Mouse (Mus musculus): ENCODE data around the gene Mkrn2. TPM values are rescaled to one million over a fixed set of nuclear protein-coding genes. Genes with fewer than 3 reads are reported as not detected.

The Mkrn2 gene
- total RNA-seq (2021), result 10 to 100 TPM; 52.8 to 52.9 TPM
- long read RNA-seq, experiment 1, full-length matches to known transcripts, result 39 of 51 reads
- long read RNA-seq, experiment 1, partial matches to known transcripts, result 3 of 51 reads
- long read RNA-seq, experiment 1, other reads (novel, unspliced or antisense), result 9 of 51 reads
- long read RNA-seq, experiment 2, full-length matches to known transcripts, result 36 of 45 reads
- long read RNA-seq, experiment 2, partial matches to known transcripts, result 4 of 45 reads
- long read RNA-seq, experiment 2, other reads (novel, unspliced or antisense), result 5 of 45 reads

DNA sequence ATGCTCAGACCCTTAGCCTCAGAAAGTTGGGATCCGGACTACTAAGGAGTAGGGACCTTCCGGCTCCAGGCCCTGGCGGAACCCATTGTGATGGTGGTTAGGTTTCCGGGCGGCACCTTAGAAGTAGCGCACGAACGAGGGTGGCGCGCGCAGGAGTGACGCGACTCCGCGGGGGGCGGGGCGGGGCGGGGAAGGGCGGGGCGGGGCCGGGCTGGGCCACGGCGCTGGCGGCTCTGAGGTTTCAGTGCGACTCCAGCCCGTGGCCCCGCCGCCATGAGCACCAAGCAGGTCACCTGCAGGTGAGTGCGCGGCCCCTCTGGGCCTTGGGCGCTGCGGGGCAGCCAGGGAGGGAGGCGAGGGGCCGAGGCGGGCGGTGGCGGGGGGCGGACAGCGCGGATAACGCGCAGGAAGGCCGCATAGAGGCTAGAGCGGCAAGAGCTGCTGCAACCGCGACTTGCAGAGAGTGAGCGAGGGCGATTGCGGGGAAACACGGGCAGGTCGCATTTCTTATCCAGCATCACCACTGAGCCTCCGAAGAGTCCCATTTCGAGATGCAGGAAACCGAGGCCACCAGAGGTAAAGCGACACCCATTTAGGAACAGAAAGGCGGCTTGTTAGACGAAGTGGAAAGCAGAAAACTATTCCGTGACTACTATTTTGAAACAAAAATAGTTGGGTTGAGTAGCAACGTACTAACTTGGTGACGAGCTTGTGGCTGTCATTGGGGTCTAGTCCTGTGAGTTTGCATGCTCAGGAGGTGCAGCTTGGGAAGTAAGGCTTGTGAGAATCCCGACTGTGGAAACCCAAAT lies at the start of gene Mkrn2:
Mkrn2 (plus strand) TSS at position 188 of the 809 bp plus-strand sequence.
- peak; percentile 85 for DNase-seq (ENCODE audit: low spot score)

DNA sequence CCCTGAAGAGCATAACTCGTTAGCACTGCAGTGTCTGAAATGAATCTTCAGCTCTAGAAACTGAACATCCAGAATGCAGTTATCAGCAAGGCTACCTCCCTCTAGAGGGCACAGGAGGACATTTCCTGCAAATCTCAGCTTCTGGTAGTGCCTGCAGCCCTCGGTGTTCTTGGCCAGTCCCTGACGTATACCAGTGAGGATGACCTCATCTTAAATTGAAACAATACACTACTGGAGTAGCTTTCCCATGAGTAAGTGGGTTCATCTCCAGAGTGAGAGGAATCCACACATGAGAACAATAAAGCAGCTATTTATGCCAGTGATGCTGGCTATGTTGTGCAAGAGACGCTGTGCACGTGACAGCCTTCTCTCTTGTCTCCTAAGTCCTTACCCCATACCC lies 46.2 kb upstream of the Mkrn2 start:
- DNase-seq (ENCODE audit: low spot score), result no peak

DNA sequence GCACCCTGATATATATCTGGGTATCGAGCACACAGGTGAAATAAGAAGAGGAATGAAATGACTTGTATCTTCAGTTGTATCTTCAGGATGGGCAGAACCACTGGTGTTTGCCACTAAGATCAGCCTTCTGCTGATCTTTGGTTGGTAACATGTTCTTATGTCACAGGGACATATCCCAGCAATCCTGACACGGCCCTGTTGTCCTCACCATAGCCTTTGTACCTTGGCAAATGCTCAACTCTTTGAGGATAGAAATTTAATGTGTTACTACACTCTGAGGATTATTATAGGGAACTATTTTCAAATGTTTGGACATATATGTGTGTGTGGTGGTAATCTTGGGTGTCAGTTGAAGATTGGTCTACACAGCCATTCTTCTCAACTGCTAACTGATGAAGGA lies 43.5 kb upstream of the Mkrn2 start:
- no peak for DNase-seq (ENCODE audit: low spot score)

DNA sequence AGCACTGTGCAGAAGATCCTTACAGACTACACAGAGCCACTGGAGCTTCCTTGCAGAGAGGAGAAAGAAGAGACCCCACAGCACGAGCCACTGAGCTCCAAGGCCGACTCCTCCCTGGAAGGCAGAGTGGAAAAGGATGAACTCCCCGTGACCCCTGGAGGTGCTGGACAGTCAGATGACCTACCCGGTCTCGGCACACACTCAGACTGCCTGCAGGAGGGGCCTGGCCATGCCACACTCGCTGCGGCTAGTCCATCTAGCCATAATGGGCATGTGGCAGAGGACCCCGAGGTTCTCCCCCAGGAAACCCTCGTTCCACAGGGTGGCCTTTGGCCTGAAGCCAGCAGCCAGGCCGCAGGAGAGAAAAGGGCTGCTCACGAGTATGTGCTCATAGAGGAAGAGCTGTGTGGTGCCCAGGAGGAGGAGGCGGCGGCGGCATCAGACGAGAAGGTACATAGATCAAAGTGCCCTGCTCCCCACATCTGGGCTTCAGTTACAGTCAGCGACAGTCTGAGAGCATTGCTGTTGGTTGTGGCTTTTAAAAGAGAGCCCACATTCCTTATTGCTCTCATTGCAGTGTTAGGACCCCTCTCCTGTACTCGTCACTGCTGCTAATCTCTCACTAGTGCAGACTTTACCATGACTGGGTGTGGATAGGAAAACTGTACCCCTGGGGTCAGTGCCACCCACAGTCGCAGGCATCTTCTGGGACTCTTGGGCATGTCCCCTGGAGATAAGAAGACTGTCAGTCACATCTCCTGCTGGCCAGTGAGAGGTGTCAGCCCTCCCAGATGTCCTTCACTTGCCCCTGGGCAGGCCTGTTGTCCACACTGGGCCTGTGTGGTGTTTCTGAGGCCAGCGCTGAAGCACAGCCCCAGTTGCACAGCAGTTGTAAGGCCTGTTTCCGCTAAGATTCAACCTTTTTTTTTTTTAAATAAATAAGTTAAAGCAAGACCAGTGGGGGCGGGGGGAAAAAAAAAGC lies 41.8 kb upstream of the Mkrn2 start:
- no peak for DNase-seq (ENCODE audit: low spot score)

DNA sequence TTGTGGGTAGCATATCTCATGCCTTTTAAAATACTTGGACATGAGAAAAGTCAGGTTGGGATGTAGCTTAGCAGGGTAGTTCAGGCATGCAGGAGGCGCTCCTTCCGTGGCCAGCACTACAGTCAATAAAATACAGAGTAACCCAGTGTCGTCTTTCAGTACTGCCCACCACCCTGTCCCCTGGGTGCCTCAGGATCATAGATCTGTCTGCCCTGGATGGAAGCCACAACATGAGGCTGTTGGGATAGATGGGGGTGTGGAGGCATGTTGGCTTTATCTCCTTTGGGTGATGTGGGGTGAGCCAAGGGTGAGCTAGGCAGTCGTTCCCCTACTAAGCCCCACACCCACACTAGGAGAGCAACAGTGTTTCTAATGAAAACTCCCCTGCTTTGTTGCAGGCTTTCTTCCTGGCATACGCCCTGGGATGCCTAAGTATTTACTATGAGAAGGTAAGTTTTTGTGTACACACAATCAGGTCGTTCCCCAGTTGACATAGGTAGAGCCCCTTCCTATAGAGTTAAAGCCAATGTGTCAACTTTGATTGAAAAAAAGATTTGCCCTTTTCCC lies 36.1 kb upstream of the Mkrn2 start:
- peak; percentile 30 for DNase-seq (ENCODE audit: low spot score)

DNA sequence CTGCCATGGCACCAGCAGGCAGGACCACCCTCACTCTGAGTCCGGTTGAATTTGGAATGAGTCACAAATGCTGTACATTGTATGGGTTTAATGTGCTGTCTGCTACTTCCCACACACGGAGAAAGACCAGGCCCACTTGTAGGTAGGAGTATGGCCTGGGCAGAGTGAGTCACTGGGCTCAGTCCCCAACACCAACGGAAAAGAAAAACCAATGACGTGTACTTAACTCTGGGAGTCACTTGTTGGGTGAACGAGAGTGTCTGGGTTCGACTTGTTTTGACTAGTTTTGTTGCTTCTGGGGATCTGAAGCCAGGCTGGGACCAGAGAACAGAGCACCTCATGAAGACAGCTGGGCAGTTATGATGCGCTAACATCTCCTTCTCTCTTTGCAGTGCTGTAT lies 27.5 kb upstream of the Mkrn2 start:
- DNase-seq (ENCODE audit: low spot score), result no peak

DNA sequence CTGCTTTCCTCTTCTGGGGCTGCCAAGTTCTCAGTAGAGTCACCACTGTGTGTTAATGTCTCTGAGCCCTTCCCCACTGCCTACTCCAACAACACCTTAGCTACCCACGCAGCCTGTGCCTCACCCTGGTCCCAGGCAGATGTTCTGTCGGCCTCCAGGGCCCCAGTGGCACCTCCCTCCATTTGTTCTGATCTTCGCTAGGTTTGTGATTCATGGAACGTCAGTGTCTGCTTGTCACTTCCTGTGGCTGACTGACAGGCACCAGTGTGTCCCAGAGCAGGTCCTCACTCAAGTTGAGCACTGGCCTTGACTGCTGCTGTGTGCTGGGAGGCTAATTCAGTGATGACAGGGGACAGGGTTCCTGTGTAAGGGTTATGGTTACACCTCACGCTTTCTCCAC lies 24.3 kb upstream of the Mkrn2 start:
- no peak for DNase-seq (ENCODE audit: low spot score)

DNA sequence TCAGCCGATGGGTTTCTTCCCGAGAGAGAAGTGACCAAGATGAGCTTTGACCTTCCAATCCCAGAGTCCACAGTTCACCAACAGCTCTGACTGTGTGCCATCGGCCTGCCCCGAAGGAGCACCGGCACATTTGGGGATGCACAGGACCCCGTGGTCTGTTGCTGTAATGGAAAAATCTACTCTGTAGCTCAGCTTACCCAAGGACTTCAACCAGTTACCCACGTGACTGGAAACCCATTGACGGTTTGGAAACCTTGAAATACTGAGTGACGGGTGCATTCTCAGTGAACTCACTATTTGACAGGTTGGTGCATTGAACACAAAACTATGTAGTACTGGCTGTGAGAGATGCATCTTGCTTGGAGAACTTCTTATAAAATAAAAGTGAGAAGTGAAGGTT lies 23.8 kb upstream of the Mkrn2 start:
- no peak for DNase-seq (ENCODE audit: low spot score)

DNA sequence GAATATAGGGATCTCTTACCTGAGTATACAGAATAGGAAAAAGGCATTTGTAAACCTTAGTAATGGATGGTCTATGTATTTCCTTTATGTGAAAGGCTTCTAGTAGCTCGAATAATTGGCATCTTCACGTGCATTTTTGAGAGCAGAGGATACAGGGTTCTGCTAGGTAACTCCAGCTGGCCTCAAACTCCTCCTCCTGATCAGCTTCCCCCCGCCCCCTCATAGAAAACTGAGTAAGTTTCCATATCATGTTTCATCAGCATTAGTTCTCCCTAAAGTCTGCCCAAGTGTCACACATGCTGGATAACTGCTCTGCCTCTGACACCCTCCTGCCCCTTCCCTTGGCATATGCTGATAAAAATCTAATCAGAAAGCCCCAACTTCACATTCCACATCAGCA lies 20.9 kb upstream of the Mkrn2 start:
- DNase-seq (ENCODE audit: low spot score), result no peak

DNA sequence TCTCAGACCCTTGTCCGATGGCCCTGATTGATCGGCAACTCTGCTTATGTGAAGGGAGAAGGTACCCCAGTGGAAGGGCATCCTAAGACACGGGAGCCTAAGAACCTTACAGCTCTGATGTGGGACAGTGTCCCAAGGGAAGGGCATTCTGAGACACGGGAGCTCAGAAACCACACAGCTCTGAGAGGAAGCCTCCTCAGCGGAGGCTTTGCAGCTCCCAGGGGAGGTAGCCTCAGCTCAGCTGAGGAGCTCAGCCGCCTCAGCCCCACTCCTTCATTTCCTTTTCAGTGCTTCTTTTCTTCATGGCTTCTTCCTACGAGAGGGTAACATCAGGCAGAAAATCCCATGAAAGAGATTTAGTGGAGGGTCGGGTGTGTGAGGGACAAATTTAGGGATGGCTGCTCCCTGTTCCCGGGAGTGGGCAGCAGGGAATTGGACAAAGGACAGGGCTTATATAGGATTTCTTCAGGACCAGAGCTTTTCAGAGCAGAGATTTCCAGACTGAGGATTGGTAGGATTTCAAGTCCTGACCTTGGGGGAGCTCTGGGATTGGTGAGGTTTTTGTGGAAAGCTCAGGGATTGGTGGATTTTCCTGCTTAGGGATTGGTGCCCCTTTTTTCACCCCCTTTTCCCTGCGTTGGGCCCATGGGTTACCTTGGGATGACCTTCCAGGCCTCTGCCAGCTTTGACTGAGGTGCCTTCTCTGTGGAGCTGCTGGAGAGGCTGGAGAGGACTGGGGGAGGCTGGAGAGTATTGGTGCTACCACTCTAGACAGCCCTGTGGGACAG lies 19.2 kb upstream of the Mkrn2 start:
- DNase-seq (ENCODE audit: low spot score), result no peak

DNA sequence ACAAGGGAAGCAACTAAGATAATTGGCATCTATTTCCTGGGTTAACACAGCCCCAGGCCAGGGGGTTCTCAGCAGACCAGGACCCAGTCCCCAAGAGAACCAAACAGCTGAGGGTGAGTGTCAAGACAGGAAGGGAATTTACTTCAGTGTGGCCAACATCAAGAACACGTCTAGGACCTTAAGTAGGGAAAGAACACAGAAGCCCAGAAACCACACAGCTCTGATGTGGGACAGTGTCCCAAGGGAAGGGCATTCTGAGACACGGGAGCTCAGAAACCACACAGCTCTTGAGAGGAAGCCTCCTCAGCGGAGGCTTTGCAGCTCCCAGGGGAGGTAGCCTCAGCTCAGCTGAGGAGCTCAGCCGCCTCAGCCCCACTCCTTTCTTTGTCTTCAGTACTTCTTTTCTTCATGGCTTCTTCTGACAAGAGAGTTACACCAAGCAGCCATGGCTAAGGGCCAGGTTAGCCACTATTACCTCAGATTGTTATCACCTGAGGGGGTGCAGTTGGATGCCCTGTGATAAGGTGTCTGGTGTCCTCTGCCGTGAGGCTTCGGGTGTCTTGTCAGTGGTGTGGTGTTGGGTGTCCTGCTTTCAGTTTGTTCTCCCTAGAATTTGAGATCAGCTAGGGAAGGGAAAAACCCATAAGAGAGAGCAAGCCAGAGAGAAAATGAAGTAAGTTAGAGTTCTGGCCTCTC lies 18.1 kb upstream of the Mkrn2 start:
- no peak for DNase-seq (ENCODE audit: low spot score)

DNA sequence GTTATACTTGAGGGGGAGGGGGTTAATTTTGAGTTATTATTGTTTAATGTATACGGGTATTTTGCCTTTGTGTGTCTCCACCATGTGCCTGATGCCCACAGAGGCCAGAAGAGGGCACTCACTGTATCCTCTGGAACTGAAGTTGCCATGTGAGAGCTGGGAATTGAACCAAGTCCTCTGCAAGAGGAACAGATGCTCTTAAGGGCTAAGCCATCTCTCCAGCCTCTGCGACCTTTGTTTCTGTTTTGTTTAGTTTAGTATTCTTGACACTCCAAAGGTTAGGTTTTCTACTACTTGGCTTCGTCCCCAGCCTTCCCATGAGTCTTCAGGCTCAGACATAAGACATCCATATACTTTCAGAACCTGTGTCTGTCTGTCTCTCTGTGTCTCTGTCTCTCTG lies 17.5 kb upstream of the Mkrn2 start:
- no peak for DNase-seq (ENCODE audit: low spot score)

DNA sequence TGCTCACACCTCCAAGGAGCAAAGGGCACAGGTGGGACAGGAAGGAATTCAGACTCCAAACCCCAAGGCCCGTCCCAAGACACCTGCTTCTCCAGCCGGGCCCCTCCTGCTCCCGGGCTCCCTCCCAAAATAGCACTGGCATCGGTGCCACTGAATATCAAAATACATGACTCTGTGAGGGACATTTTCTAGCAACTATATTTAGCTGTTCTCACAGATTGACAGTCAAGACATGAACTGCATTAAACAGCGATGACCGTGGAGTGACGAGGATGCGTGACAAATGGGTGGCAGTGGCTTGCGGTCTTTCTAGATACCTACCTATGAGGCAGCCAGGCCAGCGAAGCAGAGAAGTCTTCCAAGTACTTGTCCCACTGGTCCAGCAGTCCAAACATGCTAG lies 15.4 kb upstream of the Mkrn2 start:
- peak; percentile 80 for DNase-seq (ENCODE audit: low spot score)

DNA sequence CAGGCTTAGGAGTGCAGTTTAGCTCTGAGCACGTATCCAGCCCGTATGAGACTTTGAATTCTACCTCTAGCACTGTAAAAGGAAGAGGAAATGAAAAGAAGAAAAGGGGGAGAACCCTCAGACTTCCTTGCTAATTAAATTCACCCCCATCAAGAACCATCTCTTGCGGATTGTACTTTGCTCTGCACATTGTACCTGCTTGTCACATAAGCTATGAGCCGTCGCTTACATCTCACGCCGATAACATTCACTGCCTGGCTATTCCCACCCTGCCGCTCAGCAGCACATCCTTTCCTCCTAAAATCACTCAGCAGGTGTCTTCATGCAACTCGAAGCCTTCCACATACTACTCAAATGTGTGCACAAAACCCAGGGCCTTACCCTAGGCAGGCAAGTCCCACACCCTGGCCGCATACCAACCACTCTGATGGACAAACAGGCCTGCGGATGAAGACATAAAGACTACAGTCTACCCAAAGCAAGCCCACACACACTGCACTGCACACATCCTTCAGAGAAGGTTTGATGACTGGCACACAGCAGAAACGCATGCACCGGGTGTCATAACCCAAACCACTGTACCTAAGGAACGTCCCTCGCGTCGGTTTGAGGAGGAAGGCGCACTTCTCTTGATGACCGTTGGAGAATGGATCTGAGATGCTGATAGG lies 9.9 kb upstream of the Mkrn2 start:
- no peak for DNase-seq (ENCODE audit: low spot score)

DNA sequence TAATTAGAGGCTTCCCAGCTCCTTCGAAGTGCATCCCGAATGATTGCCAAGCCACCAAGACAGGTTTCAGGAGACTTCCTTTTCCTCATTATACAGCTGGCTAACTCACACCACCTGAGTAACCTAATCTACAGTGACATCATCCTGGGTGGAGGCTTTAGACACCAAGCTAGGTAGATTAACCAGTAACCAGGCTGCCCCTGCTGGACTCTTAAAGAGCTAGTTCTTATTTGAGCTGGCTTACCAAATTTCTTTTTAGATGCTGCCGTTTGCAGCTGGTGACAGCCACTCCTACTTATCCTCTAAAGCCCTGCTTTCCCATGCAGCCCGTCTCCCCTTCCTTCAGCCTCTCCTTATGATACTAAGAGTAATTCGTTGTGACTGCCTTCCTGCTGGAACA lies 9.2 kb upstream of the Mkrn2 start, which contains the start of gene Mkrn2os:
Mkrn2os (minus strand) TSS at position 119 of the 400 bp plus-strand sequence.
- DNase-seq (ENCODE audit: low spot score), result no peak

DNA sequence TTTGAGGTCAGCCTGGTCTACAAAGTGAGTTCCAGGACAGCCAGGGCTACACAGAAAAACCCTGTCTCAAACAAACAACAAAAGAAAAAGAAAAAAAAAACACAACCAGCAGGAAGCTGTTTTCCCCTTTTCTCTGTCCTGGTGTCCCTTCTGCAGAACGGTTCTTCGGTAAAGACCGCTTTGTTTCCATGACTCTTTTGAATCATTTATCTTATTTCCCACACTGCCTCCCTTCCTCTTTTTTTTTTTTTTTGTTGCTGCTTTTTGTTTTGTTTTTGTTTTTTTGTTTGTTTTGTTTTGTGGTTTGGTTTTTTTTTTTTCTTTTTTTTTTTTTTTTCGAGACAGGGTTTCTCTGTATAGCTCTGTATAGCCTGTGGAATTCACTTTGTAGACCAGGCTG lies 8.4 kb upstream of the Mkrn2 start:
- no peak for DNase-seq (ENCODE audit: low spot score)

DNA sequence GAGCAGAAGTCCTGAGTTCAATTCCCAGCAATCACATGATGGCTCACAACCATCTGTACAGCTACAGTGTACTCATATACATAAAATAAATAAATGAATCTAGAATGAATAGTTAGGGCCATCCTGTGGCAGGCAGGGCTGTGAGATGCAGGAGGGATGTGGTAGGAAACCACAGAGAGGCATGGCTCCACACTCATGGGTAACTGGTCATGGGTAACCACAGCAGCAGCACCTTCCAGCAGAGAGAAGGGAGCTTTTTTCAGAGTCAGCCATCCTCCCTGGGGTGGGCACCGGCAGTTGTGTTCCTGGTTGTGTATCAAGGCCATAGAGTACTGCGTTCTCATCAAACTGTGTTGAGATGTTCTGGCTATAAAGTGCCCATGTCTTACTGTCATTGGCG lies 7.2 kb upstream of the Mkrn2 start:
- DNase-seq (ENCODE audit: low spot score), result no peak

DNA sequence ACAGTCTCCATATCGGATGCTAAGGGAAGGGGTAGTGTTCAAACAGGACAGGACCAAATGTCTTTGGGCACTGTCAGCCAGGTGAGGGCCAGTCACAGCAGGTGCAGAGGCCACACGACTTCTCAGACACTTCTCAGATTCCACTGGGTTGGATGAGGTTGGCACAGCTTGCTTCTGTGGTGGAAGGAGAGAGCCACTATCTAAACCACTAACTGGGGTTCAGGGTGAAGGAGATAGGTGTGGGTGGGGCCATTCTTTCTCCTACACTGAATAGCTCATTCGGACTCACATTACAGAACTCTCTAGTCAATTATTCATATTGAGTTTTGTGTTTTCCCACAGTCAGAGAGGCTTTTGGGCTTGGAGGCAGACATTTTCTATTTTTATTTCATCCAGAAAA lies 6.0 kb upstream of the Mkrn2 start:
- DNase-seq (ENCODE audit: low spot score), result no peak

DNA sequence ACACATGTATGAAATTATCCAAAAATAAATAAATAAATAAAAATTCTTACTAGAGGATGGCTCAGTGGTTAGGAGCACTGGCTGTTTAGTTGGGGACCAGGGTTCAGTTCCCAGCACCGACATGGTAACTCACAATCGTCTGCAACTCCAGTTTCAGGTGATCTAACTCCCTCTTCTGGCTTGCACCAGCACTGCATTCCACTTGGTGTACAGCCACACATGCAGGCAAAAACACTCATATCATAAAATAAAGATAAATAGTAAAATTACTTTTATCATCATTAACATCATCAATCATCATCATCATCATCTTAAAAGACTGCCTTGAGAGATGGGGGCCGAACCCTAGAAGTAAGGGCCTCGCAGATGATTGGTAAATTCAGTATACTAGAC lies 384 bp upstream of the Mkrn2 start:
- no peak for DNase-seq (ENCODE audit: low spot score)

DNA sequence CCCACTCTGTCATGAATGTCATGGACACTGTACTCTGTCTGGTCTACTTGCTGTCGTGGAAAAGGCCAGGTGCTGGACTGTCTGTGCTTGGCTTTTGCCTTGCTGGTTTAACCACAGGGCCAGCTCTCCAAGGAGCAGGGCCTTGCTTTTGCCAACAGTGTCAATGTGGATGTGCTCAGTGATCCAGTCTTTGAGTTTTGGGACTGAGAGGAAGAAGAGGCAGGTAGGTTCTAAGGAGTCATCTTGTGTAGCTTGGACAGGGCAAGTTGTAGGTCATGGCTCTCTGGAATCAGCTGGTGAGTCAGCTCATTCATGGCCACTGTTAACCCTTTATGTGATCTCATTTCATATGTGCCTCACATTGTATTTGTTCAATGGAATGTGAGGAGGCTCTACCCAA lies 4.8 kb downstream of the Mkrn2 start:
- DNase-seq (ENCODE audit: low spot score), result no peak

All from gastrocnemius, adult 18-20 months (tissue).